ENCODE assay signal across 10 mouse cellular contexts in the genomic region with DNA sequence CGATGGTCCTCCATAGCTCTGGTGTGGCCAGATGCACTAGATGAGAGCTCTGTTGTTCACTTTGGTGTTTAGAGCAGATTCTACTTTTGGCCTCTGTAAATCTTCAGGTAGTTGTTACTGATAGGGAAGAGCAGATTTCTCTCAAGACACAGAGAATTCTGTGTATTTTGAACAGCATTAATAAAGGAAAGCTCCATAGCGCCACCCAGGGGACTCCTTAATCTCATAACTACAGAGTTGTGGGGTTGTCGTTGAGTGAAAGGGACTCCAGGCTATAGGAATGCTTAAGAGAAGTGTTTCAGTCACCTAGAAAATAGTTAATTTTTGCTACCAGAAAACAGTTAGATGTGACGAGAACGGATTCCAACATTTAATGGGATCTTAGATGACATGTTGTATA.
A peak's percentile ranks its signal among the peaks of the same experiment; 100 is the strongest.
DNase-seq lines count a peak whose midpoint lies in the region; ATAC-seq and TF ChIP-seq lines count a peak whose summit lies in the region.
"Had no signal": no experiment of that assay in that cellular context is flagged by ENCODE, and none has a peak within 500 bp of the region (broad histone marks: within the 10 kb centered on the region; RNA-seq: fewer than 3 reads in every experiment).

No protein-coding gene starts in this region.

- no peaks in the 10 kb centered on the region for H3K4me1 ChIP-seq in liver, embryonic 11.5 days (replicated peaks; ENCODE audit: control insufficient read depth, insufficient read depth, low read length)
- H3K4me1 ChIP-seq: heart, embryonic 13.5 days had no signal

- no peak overlapping the region for H3K4me3 ChIP-seq in layer of hippocampus, adult 2 months
- no peak overlapping the region for H3K4me3 ChIP-seq in liver, embryonic 11.5 days (ENCODE audit: low read depth, low read length)
- H3K4me3 ChIP-seq: heart, embryonic 13.5 days; hindbrain, embryonic 15.5 days had no signal

- DNase-seq in cerebellum, postnatal 10 days = peak; percentile 43 to 48
- no peak for DNase-seq in layer of hippocampus, adult 2 months (ENCODE audit: low spot score in 2 of 2)
- no peak for DNase-seq in layer of hippocampus, postnatal 36 days
- peak; percentile 23 for DNase-seq in retina, embryonic 14.5 days (ENCODE audit: low spot score)
- no peak for DNase-seq in retina, postnatal 1 day
- DNase-seq in brain, adult 2 months (ENCODE audit: low read depth, low spot score) = peak; percentile 12
- no peak for DNase-seq in liver, embryonic 11.5 days (ENCODE audit: low spot score)

- no peak overlapping the region for H3K4me2 ChIP-seq in liver, embryonic 11.5 days
- H3K4me2 ChIP-seq: heart, embryonic 13.5 days; hindbrain, embryonic 15.5 days had no signal

- H3K27ac ChIP-seq in layer of hippocampus, adult 2 months = no peak overlapping the region
- H3K27ac ChIP-seq in liver, embryonic 11.5 days (ENCODE audit: low read depth, low read length) = no peak overlapping the region
- H3K27ac ChIP-seq: heart, embryonic 13.5 days; hindbrain, embryonic 15.5 days had no signal

- H3K9me3 ChIP-seq in liver, embryonic 11.5 days (ENCODE audit: control insufficient read depth, low read length) = no peaks in the 10 kb centered on the region
- H3K9me3 ChIP-seq: heart, embryonic 13.5 days; hindbrain, embryonic 15.5 days had no signal

- no peaks in the 10 kb centered on the region for H3K27me3 ChIP-seq in liver, embryonic 11.5 days (replicated peaks; ENCODE audit: control insufficient read depth, insufficient read depth, low read length)
- H3K27me3 ChIP-seq: heart, embryonic 13.5 days; hindbrain, embryonic 15.5 days had no signal

- WGBS in liver, embryonic 11.5 days = 78% methylated on average over 5 of the region's 5 CpGs

- ATAC-seq in cerebellum, adult (ENCODE audit: insufficient number of reproducible peaks, low FRiP score, low TSS enrichment) = no peak
- ATAC-seq in liver, embryonic 11.5 days (replicated peaks; ENCODE audit: low FRiP score) = no peak

- H3K9ac ChIP-seq in liver, embryonic 11.5 days (ENCODE audit: low read depth, low read length) = no peak overlapping the region
- H3K9ac ChIP-seq: heart, embryonic 13.5 days; hindbrain, embryonic 15.5 days had no signal

- no peaks in the 10 kb centered on the region for H3K36me3 ChIP-seq in liver, embryonic 11.5 days (ENCODE audit: control insufficient read depth, insufficient read depth, low read length)
- H3K36me3 ChIP-seq: heart, embryonic 13.5 days; hindbrain, embryonic 15.5 days had no signal

- peak; percentile 61 for TF ChIP-seq CTCF in layer of hippocampus, adult 2 months (conservative IDR thresholded peaks at IDR 0.05)

Comparison
In these comparisons a context has a peak if more than half of its experiments do, and no peak if none do; other contexts are left out.
1. DNase-seq: peak in cerebellum, postnatal 10 days (2 of 2), retina, embryonic 14.5 days (single experiment) and brain, adult 2 months (single experiment); none in layer of hippocampus, adult 2 months (0 of 2), layer of hippocampus, postnatal 36 days (0 of 2), retina, postnatal 1 day (single experiment) and liver, embryonic 11.5 days (single experiment).